Mouse (Mus musculus) forebrain, embryonic 11.5 days (tissue): ENCODE results near the gene Slc2a9. TPM values are rescaled to one million over a fixed set of nuclear protein-coding genes. Genes with fewer than 3 reads are reported as not detected.
"Not testable (repeated sequence)": the region's sequence is repeated elsewhere in the genome, so short reads cannot be mapped to it uniquely, and the experiment has no call there.

Source experiments
- ATAC-seq: fragments of 200-750 bp; cut with Nextera tagmentation; replicated peaks from 2 replicates; pipeline ENCODE4 v1.8.0; 2017; ENCODE audit warnings: moderate TSS enrichment; ENCODE audit not compliant: low FRiP score
- DNase-seq: peaks from one replicate; pipeline ENCODE4 v3.0.0-alpha.2; 2017; ENCODE audit warnings: low spot score
- H3K27ac ChIP-seq: fragments of 300-500 bp; sonication (generic); 2 replicates; pipeline ENCODE4 v1.5.1; 2014; ENCODE audit warnings: low read depth, low read length
- H3K27me3 ChIP-seq: fragments of 300-500 bp; sonication (generic); 2 replicates; pipeline ENCODE4 v1.6.1; 2014; ENCODE audit warnings: mild to moderate bottlenecking, low read length, mixed read lengths; ENCODE audit not compliant: control insufficient read depth, insufficient read depth
- H3K36me3 ChIP-seq: fragments of 300-500 bp; sonication (generic); 2 replicates; pipeline ENCODE4 v1.6.1; 2014; ENCODE audit warnings: mild to moderate bottlenecking, low read length, moderate library complexity, mixed read lengths; ENCODE audit not compliant: control insufficient read depth, insufficient read depth
- H3K4me1 ChIP-seq: fragments of 300-500 bp; sonication (generic); replicated peaks from 2 replicates; pipeline ENCODE4 v1.6.1; 2014; ENCODE audit warnings: low read length, mixed read lengths; ENCODE audit not compliant: control insufficient read depth, insufficient read depth
- H3K4me2 ChIP-seq: fragments of 300-500 bp; sonication (generic); 2 replicates; pipeline ENCODE4 v1.6.1; 2014; ENCODE audit warnings: low read depth, mild to moderate bottlenecking, low read length, moderate library complexity, mixed read lengths; ENCODE audit not compliant: severe bottlenecking
- H3K4me3 ChIP-seq: fragments of 300-500 bp; sonication (generic); 2 replicates; pipeline ENCODE4 v1.5.1; 2014; ENCODE audit warnings: low read depth, low read length
- H3K9ac ChIP-seq: fragments of 300-500 bp; sonication (generic); 2 replicates; pipeline ENCODE4 v1.6.1; 2014; ENCODE audit warnings: low read length
- H3K9me3 ChIP-seq: fragments of 300-500 bp; sonication (generic); 2 replicates; pipeline ENCODE4 v1.6.1; 2016; ENCODE audit warnings: low read length, mixed read lengths; ENCODE audit not compliant: control insufficient read depth
- WGBS: fragments of 180-500 bp; shearing (Covaris S2); extraction: QIAGEN DNeasy Blood & Tissue Kit; methylation state at CpG from one replicate; pipeline ENCODE4 v1.1.7; 2014; 5-methylcytosine and 5-hydroxymethylcytosine counted together
- polyA plus RNA-seq: library from polyadenylated mRNA; unstranded; fragments of >200 nt; fragmentation: Nextera tagmentation; extraction: Ambion mirVana; gene quantifications from 2 replicates; pipeline ENCODE4 v1.2.1, GENCODE M21; 2014

The Slc2a9 gene
- polyA plus RNA-seq, 1 experiment from 2014 or later = 0.37 TPM

- H3K4me3 ChIP-seq = no peak overlapping the region
- no peaks in the 10 kb centered on the region for H3K9me3 ChIP-seq
- H3K27me3 ChIP-seq = no peaks in the 10 kb centered on the region
- no peak overlapping the region for H3K9ac ChIP-seq
- no peak for DNase-seq
- no peak overlapping the region for H3K4me2 ChIP-seq
- no peak for ATAC-seq
- H3K27ac ChIP-seq = no peak overlapping the region
- H3K36me3 ChIP-seq = no peaks in the 10 kb centered on the region
- peaks cover 2% of the 10 kb centered on the region; the same call in 1 of the 2 replicates for H3K4me1 ChIP-seq
- 82% methylated on average over 10 of the region's 10 CpGs for WGBS
These were observed 21.9 kb downstream of the Slc2a9 start for GRCm38 (mm10) chr5:38480822-38481707.

- no peak overlapping the region for H3K4me3 ChIP-seq
- H3K9me3 ChIP-seq = no peaks in the 10 kb centered on the region
- no peak for DNase-seq
- H3K4me2 ChIP-seq = peak overlapping the region; percentile 24; the same call in 1 of the 2 replicates
- peaks cover 2% of the 10 kb centered on the region; the same call in 1 of the 2 replicates for H3K4me1 ChIP-seq
- H3K36me3 ChIP-seq = no peaks in the 10 kb centered on the region
- H3K27me3 ChIP-seq = no peaks in the 10 kb centered on the region
- H3K27ac ChIP-seq = no peak overlapping the region
- WGBS = 35% methylated on average over 22 of the region's 22 CpGs
- peak; percentile 57; the same call in 1 of the 2 replicates for ATAC-seq
- H3K9ac ChIP-seq = peak overlapping the region; percentile 45
These were observed 22.8 kb downstream of the Slc2a9 start for GRCm38 (mm10) chr5:38479908-38480725.

GRCm38 (mm10) chr5:38479545-38479907, 23.4 kb downstream of the Slc2a9 start:
- H3K36me3 ChIP-seq, H3K9ac ChIP-seq, H3K4me1 ChIP-seq, H3K4me2 ChIP-seq, DNase-seq, H3K27me3 ChIP-seq, H3K27ac ChIP-seq, ATAC-seq, H3K4me3 ChIP-seq, H3K9me3 ChIP-seq: not testable (repeated sequence)

- 40% methylated on average over 4 of the region's 4 CpGs for WGBS
- H3K9me3 ChIP-seq = no peaks in the 10 kb centered on the region
- no peak overlapping the region for H3K4me2 ChIP-seq
- peaks cover 2% of the 10 kb centered on the region; the same call in 1 of the 2 replicates for H3K4me1 ChIP-seq
- no peak overlapping the region for H3K9ac ChIP-seq
- no peak overlapping the region for H3K4me3 ChIP-seq
- no peak for DNase-seq
- no peaks in the 10 kb centered on the region for H3K36me3 ChIP-seq
- H3K27ac ChIP-seq = no peak overlapping the region
- no peak for ATAC-seq
- H3K27me3 ChIP-seq = no peaks in the 10 kb centered on the region
These were observed 23.9 kb downstream of the Slc2a9 start for GRCm38 (mm10) chr5:38479027-38479426.

DNA sequence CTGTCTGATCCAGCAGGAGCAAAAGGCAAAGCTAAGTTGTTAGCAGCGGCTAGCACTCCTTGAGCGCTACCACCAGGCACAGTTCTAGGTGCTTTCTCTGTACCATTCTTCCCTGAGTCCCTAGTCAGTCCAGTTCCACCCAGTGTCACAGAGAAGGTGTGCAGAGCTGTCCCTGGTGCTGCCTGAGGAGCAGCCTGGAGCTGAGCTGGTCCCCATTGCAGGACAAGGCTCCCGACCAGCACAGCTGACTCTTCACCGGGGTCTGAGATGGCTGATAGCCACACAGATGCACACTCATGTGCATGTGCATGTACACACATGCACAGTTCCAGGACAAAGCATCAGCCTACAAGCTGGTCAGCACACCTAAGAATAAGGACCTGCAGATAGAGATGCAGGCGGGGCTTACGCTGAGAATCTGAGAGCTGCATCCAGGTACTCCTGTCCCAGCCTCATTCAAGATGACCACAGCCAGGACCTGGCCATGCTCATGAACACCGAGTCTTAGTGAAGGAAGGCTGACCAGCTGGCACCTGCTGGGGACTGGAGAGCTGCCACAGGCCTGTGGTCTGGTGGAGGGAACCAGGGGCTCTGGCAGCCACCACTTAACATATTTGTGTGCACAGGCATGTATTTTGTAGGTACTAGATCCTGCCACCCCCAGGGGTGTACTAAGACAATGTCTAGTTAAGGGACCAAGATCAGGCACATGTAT, 25.1 kb downstream of the Slc2a9 start:
- H3K9me3 ChIP-seq = no peaks in the 10 kb centered on the region
- H3K9ac ChIP-seq = no peak overlapping the region
- no peak overlapping the region for H3K4me3 ChIP-seq
- 91% methylated on average over 7 of the region's 7 CpGs for WGBS
- ATAC-seq = no peak
- peaks cover 2% of the 10 kb centered on the region; the same call in 1 of the 2 replicates for H3K4me1 ChIP-seq
- H3K36me3 ChIP-seq = no peaks in the 10 kb centered on the region
- no peak overlapping the region for H3K4me2 ChIP-seq
- H3K27me3 ChIP-seq = no peaks in the 10 kb centered on the region
- no peak for DNase-seq
- no peak overlapping the region for H3K27ac ChIP-seq

DNA sequence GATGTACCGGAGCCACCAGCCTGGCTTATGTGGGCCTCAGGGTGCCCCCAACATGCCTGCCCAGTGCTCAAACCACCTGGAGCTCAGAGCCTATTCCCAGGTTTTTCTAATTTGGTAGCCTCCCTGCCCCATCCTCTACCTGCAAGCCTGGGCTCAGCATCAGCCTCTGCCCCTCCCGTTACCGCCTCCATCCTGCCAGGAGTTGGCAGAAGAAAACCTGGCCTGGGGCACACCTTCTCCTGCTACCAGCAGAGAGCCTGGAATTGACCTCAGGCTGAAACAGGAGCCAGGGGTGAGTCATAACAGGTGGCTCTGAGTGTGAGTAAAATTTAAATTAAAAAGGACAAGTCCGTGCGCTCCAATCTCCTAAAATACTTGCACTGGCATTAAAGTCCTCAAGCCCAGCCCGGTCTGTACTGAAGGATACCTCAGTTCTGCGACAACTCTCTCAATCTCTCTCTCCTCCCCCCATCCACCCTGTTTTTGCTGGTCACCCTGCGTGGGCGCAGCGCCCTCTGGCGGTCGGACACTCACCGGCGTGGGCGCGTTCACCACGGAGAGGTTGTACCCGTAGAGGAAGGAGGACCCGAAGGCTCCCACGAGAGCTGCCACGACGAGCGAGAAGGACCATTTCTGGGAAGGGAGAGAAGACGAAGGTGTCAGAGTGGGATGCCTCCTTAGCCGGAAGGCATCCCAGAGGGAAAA, 25.9 kb downstream of the Slc2a9 start:
- H3K9me3 ChIP-seq = no peaks in the 10 kb centered on the region
- H3K27ac ChIP-seq = no peak overlapping the region
- no peaks in the 10 kb centered on the region for H3K27me3 ChIP-seq
- H3K36me3 ChIP-seq = no peaks in the 10 kb centered on the region
- no peak overlapping the region for H3K4me3 ChIP-seq
- WGBS = 90% methylated on average over 25 of the region's 25 CpGs
- ATAC-seq (no peak), DNase-seq (no peak)
- H3K9ac ChIP-seq = no peak overlapping the region
- H3K4me2 ChIP-seq = no peak overlapping the region
- H3K4me1 ChIP-seq = peaks cover 2% of the 10 kb centered on the region; the same call in 1 of the 2 replicates

DNA sequence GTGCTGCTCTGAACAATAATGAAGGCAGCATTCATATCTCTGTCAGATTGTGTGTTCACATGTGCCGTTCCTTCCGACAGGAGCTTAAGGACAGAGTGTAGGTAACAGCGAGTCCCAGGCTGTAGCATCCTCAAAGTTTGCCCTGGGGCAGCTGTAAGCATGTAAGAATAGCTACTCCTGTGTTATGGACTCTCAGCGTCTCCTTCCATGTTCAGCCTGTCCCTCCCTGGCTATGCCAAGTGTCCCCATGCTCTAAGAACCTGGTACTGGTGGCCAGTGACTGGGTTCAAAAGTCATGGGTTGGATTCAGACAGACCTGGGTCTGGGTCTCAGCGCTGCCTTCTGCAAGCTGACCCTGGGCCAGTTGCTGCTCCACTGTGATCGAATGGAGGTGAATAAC, 32.1 kb downstream of the Slc2a9 start:
- no peak overlapping the region for H3K4me2 ChIP-seq
- H3K27ac ChIP-seq = no peak overlapping the region
- ATAC-seq (no peak), DNase-seq (no peak)
- no peaks in the 10 kb centered on the region for H3K9me3 ChIP-seq
- no peaks in the 10 kb centered on the region for H3K4me1 ChIP-seq
- H3K4me3 ChIP-seq = no peak overlapping the region
- H3K9ac ChIP-seq = no peak overlapping the region
- no peaks in the 10 kb centered on the region for H3K36me3 ChIP-seq
- WGBS = 83% methylated on average over 6 of the region's 6 CpGs
- H3K27me3 ChIP-seq = no peaks in the 10 kb centered on the region
